Mouse (Mus musculus) kidney, adult 11 months (tissue): ENCODE measurements around the gene Col23a1.
"Not testable (repeated sequence)": the region's sequence is repeated elsewhere in the genome, so short reads cannot be mapped to it uniquely, and the experiment has no call there.

Experiments
- DNase-seq: peaks from one replicate; pipeline ENCODE4 v3.0.0; 2022

Gene Col23a1

GRCm38 (mm10) chr11:51329837-51330714 lies 40.4 kb downstream of the Col23a1 start:
- DNase-seq: no peak

GRCm38 (mm10) chr11:51334017-51334416 lies 44.3 kb downstream of the Col23a1 start:
- DNase-seq: no peak

DNA sequence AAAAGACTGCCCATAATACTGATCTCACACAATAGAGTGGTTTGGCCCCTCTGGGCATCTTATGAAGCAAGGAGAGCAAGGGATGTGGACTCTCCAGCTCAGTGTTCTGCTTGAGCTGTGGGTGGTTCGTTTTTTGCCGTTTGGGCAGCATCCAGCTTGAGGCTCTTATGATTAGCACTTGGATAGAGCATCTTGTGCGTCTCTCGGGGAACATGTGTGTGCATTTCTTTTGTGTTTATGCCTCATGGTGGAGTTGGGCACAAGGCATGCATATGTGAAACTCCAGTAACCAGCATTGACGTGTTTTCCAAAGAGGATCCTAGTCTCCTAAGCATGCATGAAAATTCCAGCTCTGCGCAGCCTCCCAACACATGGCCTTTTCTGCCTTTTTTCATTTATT lies 47.9 kb downstream of the Col23a1 start:
- no peak for DNase-seq

- DNase-seq: no peak
These were observed 48.7 kb downstream of the Col23a1 start for GRCm38 (mm10) chr11:51338416-51338815.

GRCm38 (mm10) chr11:51341091-51341490 lies 51.4 kb downstream of the Col23a1 start:
- DNase-seq: no peak

- DNase-seq: no peak
These were observed 53.1 kb downstream of the Col23a1 start for GRCm38 (mm10) chr11:51342776-51343175.

GRCm38 (mm10) chr11:51343312-51343711 lies 53.6 kb downstream of the Col23a1 start:
- no peak for DNase-seq

GRCm38 (mm10) chr11:51343728-51344289 lies 54.1 kb downstream of the Col23a1 start:
- no peak for DNase-seq

DNA sequence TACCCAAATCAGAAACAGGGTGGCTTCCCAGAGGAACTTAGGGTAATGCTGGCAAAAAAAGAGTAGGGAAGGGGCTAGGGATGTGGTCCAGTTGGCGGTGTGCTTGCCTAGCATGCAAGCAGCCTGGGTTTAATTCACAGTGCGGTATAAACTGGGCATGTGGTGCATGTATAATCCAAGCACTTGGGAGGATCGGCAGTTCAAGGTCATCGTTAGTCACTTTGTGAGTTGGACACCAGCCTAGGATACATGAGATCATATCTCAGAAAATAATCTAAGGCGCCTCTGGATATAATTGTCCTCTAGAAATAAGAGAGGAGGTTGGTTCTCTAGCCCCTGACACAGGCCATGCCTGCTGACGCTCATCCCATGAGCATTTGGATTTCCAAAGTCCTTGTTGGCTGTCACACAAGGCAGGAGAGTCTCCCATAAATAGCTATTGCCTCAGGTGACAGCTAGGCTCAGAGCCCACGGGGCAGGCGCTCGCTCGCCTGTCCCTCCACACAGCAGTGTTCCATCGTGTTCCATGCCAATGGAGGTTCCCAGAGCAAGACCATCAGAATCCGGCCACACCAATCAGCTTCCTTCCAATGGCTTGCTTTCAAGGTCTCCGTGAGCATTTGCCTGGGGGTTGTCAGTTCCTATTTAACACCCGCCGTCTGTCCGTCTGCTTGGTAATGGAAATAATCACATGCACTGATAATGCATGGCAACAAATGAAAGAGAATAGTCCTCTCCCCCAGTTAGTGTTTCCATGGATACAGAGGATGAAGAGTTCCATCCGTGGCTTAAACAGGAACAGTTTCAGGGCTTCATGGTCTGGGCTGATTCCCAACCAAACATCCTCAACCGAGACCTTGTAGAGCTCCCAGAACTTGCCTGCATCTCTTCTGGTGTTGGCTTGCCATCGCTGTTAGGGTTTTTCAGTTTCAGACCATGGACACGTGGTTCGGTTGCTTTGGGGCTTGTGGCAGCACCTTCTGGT lies 56.1 kb downstream of the Col23a1 start:
- DNase-seq: no peak

DNA sequence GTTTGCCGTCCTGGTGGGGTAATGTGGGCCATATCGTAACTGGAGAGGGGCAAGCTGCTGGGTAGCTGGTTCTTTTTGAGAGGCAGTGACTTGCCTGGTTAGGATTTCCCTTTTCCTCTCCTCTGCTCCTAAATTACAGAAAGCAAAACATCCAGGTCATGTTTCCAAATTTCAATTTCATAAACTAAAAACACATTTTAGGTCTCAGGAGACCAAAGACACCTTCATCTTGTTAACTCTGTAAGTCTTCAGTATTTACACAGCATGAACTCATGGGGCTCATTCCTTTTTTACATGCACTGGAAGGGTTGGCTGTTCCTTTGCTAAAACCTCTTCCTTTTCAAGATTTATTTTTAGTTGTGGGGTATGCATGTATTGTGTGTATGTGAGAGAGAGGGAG lies 58.0 kb downstream of the Col23a1 start:
- no peak for DNase-seq

DNA sequence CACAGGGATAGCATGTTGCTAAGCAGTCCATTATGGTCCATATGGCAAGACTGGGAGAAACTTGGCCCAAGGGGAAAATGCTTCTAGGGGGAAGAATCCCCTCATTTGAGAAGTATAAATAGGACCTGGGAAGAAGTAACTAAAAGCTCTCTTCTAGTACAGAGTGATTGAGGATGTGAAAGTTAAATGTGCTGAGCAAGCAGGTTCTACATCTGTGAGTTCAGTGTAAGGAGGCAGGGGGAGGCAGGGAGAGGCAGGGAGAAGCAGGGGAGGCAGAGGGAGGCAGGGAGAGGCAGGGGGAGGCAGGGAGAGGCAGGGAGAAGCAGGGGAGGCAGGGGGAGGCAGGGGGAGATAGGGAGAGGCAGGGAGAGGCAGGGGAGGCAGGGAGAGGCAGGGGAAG lies 59.9 kb downstream of the Col23a1 start:
- DNase-seq: no peak

GRCm38 (mm10) chr11:51351151-51351550 lies 61.4 kb downstream of the Col23a1 start:
- DNase-seq: no peak

GRCm38 (mm10) chr11:51351841-51352240 lies 62.1 kb downstream of the Col23a1 start:
- no peak for DNase-seq

DNA sequence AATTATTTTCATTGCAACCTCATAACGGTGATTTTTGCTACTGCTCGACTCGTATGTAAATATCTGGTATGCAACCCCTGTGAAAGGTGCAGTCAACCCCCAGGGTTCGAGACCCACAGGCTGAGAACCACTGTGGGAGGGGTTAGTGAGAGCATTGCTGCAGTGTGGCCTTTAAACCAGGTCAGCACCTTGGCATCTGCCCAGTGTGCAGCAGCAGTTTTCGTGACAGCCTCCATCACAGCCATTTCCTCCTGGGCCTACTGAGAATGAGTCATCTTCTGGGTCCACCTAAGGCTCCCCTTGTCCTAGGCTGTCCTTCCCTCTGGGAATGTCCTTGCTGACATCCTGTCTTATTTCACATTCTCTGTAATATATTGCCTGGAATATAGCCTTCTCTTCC lies 64.0 kb downstream of the Col23a1 start:
- no peak for DNase-seq

DNA sequence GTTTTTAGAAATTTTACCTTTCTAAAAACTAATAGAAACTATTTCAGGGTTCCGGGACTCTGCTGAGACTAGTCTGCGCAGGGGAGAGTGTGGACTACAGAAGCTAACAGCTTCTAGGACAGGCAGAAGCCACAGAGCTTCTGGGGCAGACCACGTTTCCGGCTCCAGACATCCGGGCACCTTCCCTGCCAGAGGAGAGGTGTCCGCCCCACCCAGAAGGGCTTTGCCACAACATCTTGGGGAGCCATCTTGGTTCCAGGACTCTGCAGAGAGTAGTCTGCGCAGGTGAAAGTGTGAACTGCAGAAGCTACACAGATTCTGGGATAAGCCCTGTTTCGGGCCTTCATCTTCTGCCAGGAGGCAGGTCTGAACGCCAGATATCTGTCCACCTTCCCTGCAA lies 69.3 kb downstream of the Col23a1 start:
- not testable (repeated sequence) for DNase-seq

DNA sequence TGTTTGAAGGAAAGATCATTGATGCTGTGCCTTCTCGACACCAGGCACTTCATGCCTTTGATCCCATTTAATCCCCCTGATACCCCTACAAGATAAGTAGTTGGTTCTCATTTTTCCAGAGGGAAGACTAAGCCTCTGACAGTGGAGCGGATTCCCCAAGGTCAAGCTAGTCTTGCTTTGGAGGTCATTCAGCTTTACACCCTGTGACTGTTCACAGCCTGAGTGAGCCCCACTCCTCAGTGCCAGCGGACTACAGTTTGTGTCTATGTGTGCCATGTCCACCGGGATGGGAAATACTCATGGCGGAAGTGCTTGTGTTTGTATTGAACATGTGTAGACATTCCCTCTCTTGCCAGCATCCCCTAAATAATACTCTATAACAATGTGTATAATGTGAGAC lies 74.6 kb downstream of the Col23a1 start:
- no peak for DNase-seq

- no peak for DNase-seq
These were observed 77.6 kb downstream of the Col23a1 start for GRCm38 (mm10) chr11:51367334-51367733.

DNA sequence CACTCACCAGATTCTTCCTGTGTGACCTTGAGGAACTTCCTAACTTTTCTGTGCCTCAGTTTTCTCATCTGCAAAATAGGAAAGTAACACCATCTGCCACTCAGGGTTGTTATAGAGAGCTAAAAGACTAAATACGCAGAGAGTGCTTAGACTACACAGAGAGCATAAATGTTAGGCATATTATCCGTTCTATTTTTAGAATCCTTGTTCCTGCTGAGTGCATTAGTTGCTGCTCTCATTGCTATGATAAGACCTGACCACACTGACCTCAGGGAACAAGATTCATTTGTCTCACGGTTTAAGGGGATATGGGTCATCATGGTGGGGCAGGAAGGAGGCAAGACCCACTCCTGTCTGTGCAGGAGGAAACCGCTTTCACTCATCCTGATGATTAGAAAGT lies 80.6 kb downstream of the Col23a1 start:
- DNase-seq: no peak

GRCm38 (mm10) chr11:51371321-51371720 lies 81.6 kb downstream of the Col23a1 start:
- DNase-seq: no peak

GRCm38 (mm10) chr11:51371926-51372325 lies 82.2 kb downstream of the Col23a1 start:
- DNase-seq: no peak

DNA sequence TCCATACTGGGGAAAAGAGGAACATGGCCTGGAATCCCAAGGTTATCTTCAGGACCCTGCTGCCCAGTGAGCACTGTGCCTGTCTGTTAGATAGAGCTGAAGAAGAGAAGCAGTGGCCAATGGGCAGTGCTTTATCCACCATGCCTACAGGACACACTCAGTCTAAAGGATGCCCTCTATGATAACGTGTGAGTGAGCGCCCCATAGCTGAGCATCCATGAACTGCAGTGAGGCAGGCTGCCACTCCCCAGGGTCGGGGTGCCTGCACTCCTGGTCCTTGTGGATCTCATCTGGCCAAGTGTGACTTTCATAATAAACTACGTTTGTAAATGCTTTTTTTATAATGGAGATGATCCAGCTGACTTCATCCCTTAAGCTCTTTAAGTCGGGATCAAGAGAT lies 87.5 kb downstream of the Col23a1 start:
- no peak for DNase-seq

- DNase-seq: no peak
These were observed 99.2 kb downstream of the Col23a1 start for GRCm38 (mm10) chr11:51388892-51389340.

GRCm38 (mm10) chr11:51389763-51390162 lies 100.0 kb downstream of the Col23a1 start:
- no peak for DNase-seq
